Mouse (Mus musculus): Measurements from ENCODE around the gene Nr6a1. TPM values are rescaled to one million over a fixed set of nuclear protein-coding genes. Genes with fewer than 3 reads are reported as not detected.

Nr6a1 gene
- polyA plus RNA-seq, 1 experiment from 2014 or later = 1.7 TPM

DNA sequence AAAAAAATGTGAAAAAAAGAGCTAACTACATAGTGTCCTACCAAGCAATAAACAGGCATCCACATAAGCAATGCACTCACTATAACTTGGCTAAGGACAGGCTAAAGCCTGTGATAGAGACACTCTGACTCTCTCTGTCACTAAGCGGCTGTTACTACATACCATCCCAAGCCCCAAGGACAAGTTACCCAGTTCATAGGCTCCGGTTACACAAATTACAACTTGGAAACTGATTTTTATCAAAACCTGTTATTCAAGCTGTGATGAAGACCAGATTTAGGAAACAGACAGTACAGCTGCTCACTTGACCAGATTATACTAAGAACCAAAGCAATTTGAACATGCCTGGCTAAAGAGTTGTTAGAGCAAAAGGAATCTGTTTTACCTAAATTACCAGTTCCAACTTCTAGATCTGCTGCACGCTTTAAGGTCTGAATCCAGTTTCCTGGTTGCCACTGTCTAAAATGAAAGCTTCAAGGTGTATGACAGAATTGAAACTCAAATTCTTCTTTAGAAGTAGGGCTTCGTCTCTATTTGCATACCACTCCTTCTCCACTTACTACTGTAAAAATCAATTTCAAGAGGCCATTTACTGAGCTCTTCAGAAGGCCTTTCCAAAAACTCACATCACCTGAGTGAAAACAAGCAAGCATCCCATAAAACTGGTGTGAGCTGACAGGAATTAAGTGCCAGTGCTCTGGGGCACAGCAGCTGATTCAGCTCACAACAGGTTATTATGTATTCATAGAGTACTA is 160.1 kb downstream of the Nr6a1 start:
- 0 out of 2 replicates have a peak, but pooled peaks cover 3% of the 10 kb centered on the region for H3K4me1 ChIP-seq
- H3K4me3 ChIP-seq = no peak overlapping the region
- H3K9me3 ChIP-seq = no peaks in the 10 kb centered on the region
- H3K27ac ChIP-seq (replicated peaks) = no peak overlapping the region
- WGBS = 96% methylated on average over 4 of the region's 4 CpGs
- no peaks in the 10 kb centered on the region for H3K27me3 ChIP-seq
- ATAC-seq (replicated peaks) = no peak
- H3K4me2 ChIP-seq (replicated peaks) = no peak overlapping the region
- no peaks in the 10 kb centered on the region for H3K36me3 ChIP-seq
- H3K9ac ChIP-seq (replicated peaks) = no peak overlapping the region

DNA sequence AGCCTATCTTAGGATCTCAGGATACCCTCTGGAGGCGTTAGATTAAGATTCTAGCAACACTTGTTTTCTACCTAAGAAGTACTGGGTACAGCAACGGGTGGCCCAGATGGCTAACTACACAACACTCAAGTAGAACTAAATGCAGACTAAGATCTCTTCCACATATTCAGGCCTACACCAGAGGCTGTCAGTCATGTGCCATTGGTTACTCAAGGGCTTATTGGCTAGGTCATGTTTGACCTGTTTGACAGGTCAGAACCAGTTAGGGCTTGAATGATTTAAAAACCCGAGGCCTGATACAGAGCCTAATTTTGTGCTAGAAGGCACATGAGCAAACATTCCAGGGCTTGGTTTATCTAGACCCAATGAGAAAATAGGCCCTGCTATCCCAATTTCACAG is 187.6 kb downstream of the Nr6a1 start:
- peak; percentile 35; the same call in 1 of the 2 replicates for ATAC-seq (replicated peaks)
- no peak overlapping the region for H3K4me3 ChIP-seq
- H3K27me3 ChIP-seq = no peaks in the 10 kb centered on the region
- H3K4me2 ChIP-seq (replicated peaks) = no peak overlapping the region
- 88% methylated on average over 3 of the region's 3 CpGs for WGBS
- no peaks in the 10 kb centered on the region for H3K9me3 ChIP-seq
- H3K27ac ChIP-seq (replicated peaks) = no peak overlapping the region
- no peak overlapping the region for H3K9ac ChIP-seq (replicated peaks)
- no peaks in the 10 kb centered on the region; the same call in 1 of the 2 replicates for H3K36me3 ChIP-seq
- no peaks in the 10 kb centered on the region for H3K4me1 ChIP-seq

DNA sequence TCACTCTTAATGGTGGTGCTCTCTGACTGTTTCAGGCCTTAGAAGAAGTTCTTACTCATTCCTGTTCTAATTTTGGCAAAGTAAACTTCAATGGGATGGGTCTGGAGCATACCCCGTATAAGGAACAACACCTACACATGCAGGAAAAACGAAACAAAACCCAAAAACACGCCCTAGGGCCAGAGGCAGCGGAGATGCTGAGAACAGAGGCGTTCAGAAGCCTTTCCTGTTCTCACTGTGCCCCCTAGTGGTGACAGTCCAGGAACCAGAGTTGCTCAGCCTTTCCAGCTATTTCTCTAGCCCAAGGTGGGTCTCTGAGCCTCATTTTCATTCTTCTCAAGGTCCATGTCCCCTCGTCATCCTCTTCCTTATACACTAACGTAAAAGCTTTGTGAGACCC is 188.1 kb downstream of the Nr6a1 start:
- H3K4me3 ChIP-seq = no peak overlapping the region
- 9% methylated on average over 7 of the region's 7 CpGs for WGBS
- no peaks in the 10 kb centered on the region for H3K4me1 ChIP-seq
- H3K9me3 ChIP-seq = no peaks in the 10 kb centered on the region
- 0 out of 2 replicates have a peak overlapping the region, but pooled peaks have one; percentile 19 for H3K9ac ChIP-seq (replicated peaks)
- no peak overlapping the region for H3K27ac ChIP-seq (replicated peaks)
- no peak overlapping the region for H3K4me2 ChIP-seq (replicated peaks)
- H3K27me3 ChIP-seq = no peaks in the 10 kb centered on the region
- no peaks in the 10 kb centered on the region; the same call in 1 of the 2 replicates for H3K36me3 ChIP-seq
- ATAC-seq (replicated peaks) = peak; percentile 82

DNA sequence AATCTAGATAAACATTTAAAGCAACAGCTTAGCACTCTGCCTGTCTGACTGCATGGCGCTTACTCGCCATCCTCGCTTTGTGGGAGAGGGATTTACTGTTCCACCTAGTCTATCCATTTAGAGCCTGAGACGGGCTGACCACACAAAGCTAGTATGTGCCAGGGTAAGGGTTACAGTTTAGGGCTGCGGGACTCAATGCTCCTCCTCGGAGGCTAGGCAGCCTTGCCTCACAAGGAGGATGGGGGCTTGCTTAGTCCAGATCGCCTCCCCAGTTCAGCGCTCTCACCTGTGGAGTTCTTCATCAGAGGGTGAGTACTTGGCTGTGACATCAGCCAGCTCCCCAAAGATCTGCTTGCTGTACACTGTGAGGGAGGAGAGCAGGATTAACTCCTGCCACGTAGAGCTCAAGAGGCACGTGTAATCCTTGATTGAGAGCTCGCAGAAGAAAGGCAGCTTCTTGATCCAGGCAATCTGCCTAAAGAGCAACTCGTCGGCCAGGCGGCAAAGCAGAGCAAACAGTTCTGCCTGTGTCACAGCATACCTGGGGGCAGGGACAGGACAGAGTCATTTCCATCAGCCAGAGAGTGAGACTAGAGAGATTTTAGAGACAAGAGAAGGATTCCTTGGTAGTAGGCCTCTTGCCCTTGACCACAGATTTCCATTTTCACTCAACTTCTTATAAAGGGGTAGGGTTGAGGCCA is 188.7 kb downstream of the Nr6a1 start:
- H3K9ac ChIP-seq (replicated peaks) = no peak overlapping the region
- ATAC-seq (replicated peaks) = no peak
- H3K4me1 ChIP-seq = no peaks in the 10 kb centered on the region
- no peak overlapping the region for H3K4me2 ChIP-seq (replicated peaks)
- H3K27me3 ChIP-seq = no peaks in the 10 kb centered on the region
- WGBS = 70% methylated on average over 14 of the region's 14 CpGs
- H3K36me3 ChIP-seq = no peaks in the 10 kb centered on the region; the same call in 1 of the 2 replicates
- H3K9me3 ChIP-seq = no peaks in the 10 kb centered on the region
- H3K4me3 ChIP-seq = no peak overlapping the region
- H3K27ac ChIP-seq (replicated peaks) = no peak overlapping the region

DNA sequence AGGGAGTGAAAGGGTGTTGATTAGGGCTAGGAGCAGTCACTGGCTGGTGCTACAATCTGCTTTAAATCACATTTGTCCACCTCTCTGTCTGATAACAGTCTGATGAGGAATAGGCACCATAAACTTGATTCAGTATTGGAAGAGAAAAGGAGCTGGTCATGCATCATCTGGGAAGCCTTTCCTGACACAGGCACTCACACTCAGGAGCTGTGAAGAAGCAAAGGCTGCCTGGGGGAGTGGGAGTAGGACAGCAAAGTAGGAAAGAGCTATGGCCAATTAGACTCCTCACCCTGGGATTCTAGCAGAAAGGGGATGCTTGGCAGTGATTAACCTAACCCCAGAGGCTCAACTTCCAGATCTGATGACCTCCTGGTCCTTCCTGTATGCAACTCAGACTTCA is 191.7 kb downstream of the Nr6a1 start:
- H3K27ac ChIP-seq (replicated peaks) = no peak overlapping the region
- H3K9ac ChIP-seq (replicated peaks) = no peak overlapping the region
- H3K4me1 ChIP-seq = no peaks in the 10 kb centered on the region
- H3K27me3 ChIP-seq = no peaks in the 10 kb centered on the region
- no peak overlapping the region for H3K4me2 ChIP-seq (replicated peaks)
- no peaks in the 10 kb centered on the region for H3K36me3 ChIP-seq
- H3K9me3 ChIP-seq = no peaks in the 10 kb centered on the region
- ATAC-seq (replicated peaks) = no peak
- H3K4me3 ChIP-seq = no peak overlapping the region

DNA sequence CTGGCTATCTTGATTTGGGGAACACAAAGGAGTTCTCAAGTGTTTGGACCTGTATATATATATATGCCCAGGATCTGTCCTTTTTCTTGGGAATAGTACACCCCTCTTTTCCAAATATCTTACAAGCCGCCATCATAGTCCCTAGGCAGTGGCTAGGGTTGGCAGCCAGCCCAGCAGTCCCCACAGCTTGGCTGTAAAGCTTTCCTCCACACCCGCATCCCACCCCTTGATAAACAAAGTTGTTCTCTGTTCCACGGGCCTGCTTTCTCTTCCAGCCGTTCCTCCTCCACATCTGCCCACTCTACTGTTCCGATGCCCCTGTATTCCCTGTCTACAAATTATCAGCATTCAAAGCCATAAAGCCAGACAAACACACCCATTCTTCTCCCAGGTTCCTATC is 192.8 kb downstream of the Nr6a1 start:
- ATAC-seq (replicated peaks) = no peak

DNA sequence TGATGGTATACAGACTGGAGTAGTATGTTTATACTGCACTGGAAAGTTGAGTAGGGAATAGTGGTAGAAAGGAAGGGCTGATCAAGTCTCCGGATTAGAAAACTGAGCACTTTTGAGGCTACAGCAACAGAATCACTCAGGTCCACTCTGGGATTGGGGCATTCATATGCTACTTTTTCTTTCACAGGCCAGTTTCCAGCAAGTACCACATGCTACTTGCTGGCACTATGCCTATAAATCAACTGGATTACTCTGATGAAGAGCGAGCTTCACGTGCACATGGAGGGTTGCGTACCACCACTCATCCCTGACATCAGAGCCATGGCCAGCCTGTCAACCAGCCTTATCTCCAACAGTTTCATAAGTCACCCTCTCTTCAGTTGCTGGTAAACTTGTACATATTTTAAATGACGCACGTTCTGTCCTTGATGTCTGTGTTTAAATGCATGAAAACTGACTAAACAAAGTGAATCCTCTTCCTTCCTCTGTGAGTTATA is 197.1 kb downstream of the Nr6a1 start:
- no peak for ATAC-seq (replicated peaks)
- H3K4me1 ChIP-seq = no peaks in the 10 kb centered on the region
- H3K9ac ChIP-seq (replicated peaks) = no peak overlapping the region
- no peaks in the 10 kb centered on the region for H3K9me3 ChIP-seq
- no peaks in the 10 kb centered on the region for H3K36me3 ChIP-seq
- H3K4me3 ChIP-seq = no peak overlapping the region
- no peak overlapping the region for H3K4me2 ChIP-seq (replicated peaks)
- H3K27ac ChIP-seq (replicated peaks) = no peak overlapping the region
- H3K27me3 ChIP-seq = no peaks in the 10 kb centered on the region
- WGBS = 90% methylated on average over 6 of the region's 6 CpGs

More for the DNA sequence above, 192.8 kb downstream of the Nr6a1 start:
- Histone ChIP-seq H3K36me3 (no peaks in the 10 kb centered on the region), H3K27me3 (no peaks in the 10 kb centered on the region), H3K9me3 (no peaks in the 10 kb centered on the region), H3K4me2 (replicated peaks) (no peak overlapping the region), H3K27ac (replicated peaks) (no peak overlapping the region), H3K4me1 (no peaks in the 10 kb centered on the region), H3K9ac (replicated peaks) (no peak overlapping the region), H3K4me3 (no peak overlapping the region)
- WGBS = 62% methylated on average over 5 of the region's 5 CpGs

DNA sequence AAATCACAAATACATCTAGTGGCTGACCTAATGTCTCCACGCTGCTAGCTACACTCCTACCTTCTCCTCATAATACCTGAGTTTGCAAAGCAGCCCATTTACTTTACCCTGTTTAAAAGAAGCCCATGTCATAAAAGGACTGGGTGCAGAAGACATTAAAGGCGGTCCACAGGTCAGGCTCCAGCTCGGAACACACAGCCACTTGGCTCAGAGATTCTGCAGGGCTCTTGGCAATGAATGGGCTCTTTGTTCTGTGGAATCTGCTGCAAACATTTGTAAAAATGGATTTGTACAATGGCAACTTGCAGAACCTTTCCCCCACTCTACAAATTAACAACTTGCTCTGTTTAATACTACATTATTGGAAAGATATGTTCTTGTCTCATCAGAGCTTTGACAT is 202.1 kb downstream of the Nr6a1 start:
- WGBS = 23% methylated on average over 3 of the region's 3 CpGs
- ATAC-seq (replicated peaks) = no peak
- Histone ChIP-seq H3K9me3 (no peaks in the 10 kb centered on the region), H3K4me1 (no peaks in the 10 kb centered on the region), H3K36me3 (no peaks in the 10 kb centered on the region), H3K27me3 (no peaks in the 10 kb centered on the region), H3K27ac (replicated peaks) (no peak overlapping the region), H3K4me2 (replicated peaks) (no peak overlapping the region), H3K9ac (replicated peaks) (no peak overlapping the region), H3K4me3 (no peak overlapping the region)

DNA sequence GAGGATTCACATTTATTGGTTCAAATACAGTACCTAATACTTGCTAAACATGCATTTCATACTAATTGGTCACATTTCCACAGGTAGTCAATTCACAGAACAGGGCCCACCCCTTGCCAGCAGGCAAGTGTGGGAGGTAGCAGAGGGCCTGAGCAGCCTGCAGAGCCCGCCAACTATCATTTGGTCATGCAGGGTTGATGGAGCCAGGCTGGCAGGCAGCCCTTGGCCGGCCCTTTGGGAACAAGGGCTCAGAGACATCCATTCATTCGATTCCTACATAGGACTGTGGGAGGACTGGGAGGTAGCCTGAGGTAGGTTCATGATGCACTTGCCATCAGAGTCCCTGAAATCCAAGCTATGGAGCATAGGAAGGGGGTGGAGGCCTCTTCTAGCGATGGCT is 204.1 kb downstream of the Nr6a1 start:
- Histone ChIP-seq H3K36me3 (no peaks in the 10 kb centered on the region), H3K9ac (replicated peaks) (no peak overlapping the region), H3K27me3 (no peaks in the 10 kb centered on the region), H3K4me1 (no peaks in the 10 kb centered on the region), H3K27ac (replicated peaks) (no peak overlapping the region), H3K9me3 (no peaks in the 10 kb centered on the region), H3K4me3 (no peak overlapping the region), H3K4me2 (replicated peaks) (no peak overlapping the region)
- WGBS = 82% methylated on average over 4 of the region's 4 CpGs
- ATAC-seq (replicated peaks) = no peak

DNA sequence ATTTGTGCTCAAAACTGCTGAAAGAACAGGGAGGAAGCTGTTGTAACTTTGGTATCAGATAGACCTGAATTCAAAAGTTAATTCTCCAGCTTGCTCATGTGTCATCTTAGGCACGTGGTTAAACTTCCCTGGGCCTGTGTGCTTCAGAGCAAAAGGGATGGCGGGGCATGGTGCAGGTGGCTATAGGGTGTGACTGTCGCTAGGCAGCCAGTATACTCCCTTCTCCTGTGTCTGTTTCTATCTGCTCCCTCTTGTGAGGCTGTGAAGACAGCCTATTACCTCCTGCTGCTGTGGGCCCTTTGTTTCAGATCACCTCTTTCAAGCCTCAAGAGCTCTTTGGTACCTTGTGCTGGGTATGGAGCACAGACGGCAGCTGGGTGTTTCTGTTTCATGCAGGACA is 205.4 kb downstream of the Nr6a1 start:
- Histone ChIP-seq H3K36me3 (no peaks in the 10 kb centered on the region), H3K27me3 (no peaks in the 10 kb centered on the region), H3K27ac (replicated peaks) (no peak overlapping the region), H3K9me3 (no peaks in the 10 kb centered on the region), H3K4me2 (replicated peaks) (no peak overlapping the region), H3K4me3 (no peak overlapping the region), H3K4me1 (no peaks in the 10 kb centered on the region), H3K9ac (replicated peaks) (no peak overlapping the region)
- no peak for ATAC-seq (replicated peaks)
- 26% methylated on average over 4 of the region's 4 CpGs for WGBS

DNA sequence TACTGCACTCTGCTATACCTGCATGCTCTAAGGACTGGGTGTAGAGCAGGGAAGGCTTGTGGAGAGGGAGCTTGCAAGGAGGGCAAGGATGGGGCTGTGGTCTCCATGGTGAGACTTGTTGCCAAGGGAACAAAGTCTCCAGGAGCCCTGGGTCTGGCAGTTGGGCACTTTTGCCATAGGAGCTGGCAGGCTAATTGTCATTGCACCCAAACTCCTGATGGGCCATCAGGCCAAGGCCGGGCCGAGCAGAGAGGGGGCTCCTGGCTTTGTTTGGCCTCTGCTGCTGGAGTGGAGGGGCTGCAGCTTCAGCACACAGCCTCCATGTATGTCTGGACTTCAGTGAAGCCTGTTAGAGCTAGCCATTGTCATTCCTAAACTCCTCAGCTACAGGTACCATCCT is 206.8 kb downstream of the Nr6a1 start:
- no peak overlapping the region for H3K9ac ChIP-seq (replicated peaks)
- ATAC-seq (replicated peaks) = no peak

DNA sequence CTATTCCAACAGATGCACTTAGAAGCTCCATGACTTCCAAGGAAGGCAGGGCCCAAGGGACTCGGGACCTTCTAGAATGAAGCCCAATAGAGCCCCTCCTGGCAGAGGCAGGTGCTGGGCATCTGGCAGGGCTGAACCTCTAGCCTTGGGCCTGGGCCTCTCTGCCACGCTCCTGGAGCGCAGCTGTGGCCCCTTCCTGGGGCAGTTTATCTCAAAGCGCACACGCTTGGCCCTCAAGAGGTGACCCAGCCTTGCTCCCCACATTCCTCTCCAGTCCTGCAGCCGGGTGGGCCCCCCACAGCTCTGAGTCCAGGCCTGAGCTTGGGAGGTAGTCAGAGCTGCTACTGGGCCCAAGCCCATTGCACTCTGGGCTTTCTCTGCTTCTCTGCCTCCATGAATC is 208.1 kb downstream of the Nr6a1 start:
- H3K9me3 ChIP-seq = no peaks in the 10 kb centered on the region
- WGBS = 85% methylated on average over 6 of the region's 6 CpGs
- H3K4me1 ChIP-seq = no peaks in the 10 kb centered on the region

More for the DNA sequence above, 206.8 kb downstream of the Nr6a1 start:
- no peaks in the 10 kb centered on the region for H3K36me3 ChIP-seq
- no peak overlapping the region for H3K4me2 ChIP-seq (replicated peaks)
- no peaks in the 10 kb centered on the region for H3K27me3 ChIP-seq
- H3K4me1 ChIP-seq = no peaks in the 10 kb centered on the region
- H3K9me3 ChIP-seq = no peaks in the 10 kb centered on the region
- H3K4me3 ChIP-seq = no peak overlapping the region
- WGBS = 40% methylated on average over 2 of the region's 2 CpGs
- H3K27ac ChIP-seq (replicated peaks) = no peak overlapping the region

More for the DNA sequence above, 208.1 kb downstream of the Nr6a1 start:
- Histone ChIP-seq H3K4me2 (replicated peaks) (no peak overlapping the region), H3K27me3 (peaks cover under 1% of the 10 kb centered on the region; the same call in 1 of the 2 replicates), H3K4me3 (no peak overlapping the region), H3K36me3 (no peaks in the 10 kb centered on the region), H3K27ac (replicated peaks) (no peak overlapping the region), H3K9ac (replicated peaks) (no peak overlapping the region)
- no peak for ATAC-seq (replicated peaks)

Measured in forebrain, embryonic 15.5 days (tissue).